Mouse (Mus musculus): ENCODE results near the gene Syngr4. TPM values are rescaled to one million over a fixed set of nuclear protein-coding genes. Genes with fewer than 3 reads are reported as not detected.

Gene Syngr4
- total and polyA plus RNA-seq, 2 experiments from 2014 or later, result 0.51 TPM; not detected in 1

GRCm38 (mm10) chr7:45916056-45917003, 19.8 kb upstream of the Syngr4 start:
- peak; percentile 89 for ATAC-seq
- WGBS, result 27% methylated on average over 26 of the region's 26 CpGs
- no peaks in the 10 kb centered on the region; the same call in 1 of the 2 replicates for H3K36me3 ChIP-seq (ENCODE audit: insufficient read depth, low read length)
- H3K27ac ChIP-seq, result peak overlapping the region; percentile 87
- peak overlapping the region; percentile 43 for H3K9ac ChIP-seq (replicated peaks; ENCODE audit: low read length)
- H3K4me3 ChIP-seq (ENCODE audit: low read length), result peak overlapping the region; percentile 15
- DNase-seq (ENCODE audit: low spot score), result peak; percentile 94
- peaks cover 16% of the 10 kb centered on the region; the same call in 1 of the 2 replicates for H3K4me1 ChIP-seq (ENCODE audit: insufficient read depth, low read length)
- TF ChIP-seq CTCF (IDR thresholded peaks at IDR 0.05; ENCODE audit: low read depth), result no peak
- no peaks in the 10 kb centered on the region for H3K27me3 ChIP-seq (ENCODE audit: insufficient read depth, low read length)
- H3K9me3 ChIP-seq (ENCODE audit: low read length), result no peaks in the 10 kb centered on the region
- peak overlapping the region; percentile 54 for H3K4me2 ChIP-seq (ENCODE audit: low read depth, low read length)

GRCm38 (mm10) chr7:45915011-45915410, 18.5 kb upstream of the Syngr4 start:
- no peak for DNase-seq (ENCODE audit: low spot score)
- no peak for TF ChIP-seq CTCF (IDR thresholded peaks at IDR 0.05; ENCODE audit: low read depth)
- Histone ChIP-seq H3K27ac (no peak overlapping the region), H3K27me3 (ENCODE audit: insufficient read depth, low read length) (no peaks in the 10 kb centered on the region), H3K4me2 (ENCODE audit: low read depth, low read length) (no peak overlapping the region), H3K36me3 (ENCODE audit: insufficient read depth, low read length) (no peaks in the 10 kb centered on the region; the same call in 1 of the 2 replicates), H3K4me1 (ENCODE audit: insufficient read depth, low read length) (peaks cover 16% of the 10 kb centered on the region; the same call in 1 of the 2 replicates), H3K9ac (replicated peaks; ENCODE audit: low read length) (no peak overlapping the region), H3K9me3 (ENCODE audit: low read length) (no peaks in the 10 kb centered on the region), H3K4me3 (ENCODE audit: low read length) (no peak overlapping the region)
- no peak for ATAC-seq
- 94% methylated on average over 5 of the region's 5 CpGs for WGBS

- no peak for DNase-seq (ENCODE audit: low spot score)
- no peak for ATAC-seq
- no peak for TF ChIP-seq CTCF (IDR thresholded peaks at IDR 0.05; ENCODE audit: low read depth)
- 84% methylated on average over 6 of the region's 6 CpGs for WGBS
- Histone ChIP-seq H3K27me3 (ENCODE audit: insufficient read depth, low read length) (no peaks in the 10 kb centered on the region), H3K36me3 (ENCODE audit: insufficient read depth, low read length) (peaks cover 8% of the 10 kb centered on the region; the same call in 1 of the 2 replicates), H3K27ac (no peak overlapping the region), H3K9ac (replicated peaks; ENCODE audit: low read length) (no peak overlapping the region), H3K4me1 (ENCODE audit: insufficient read depth, low read length) (peaks cover 16% of the 10 kb centered on the region; the same call in 1 of the 2 replicates), H3K9me3 (ENCODE audit: low read length) (no peaks in the 10 kb centered on the region), H3K4me2 (ENCODE audit: low read depth, low read length) (no peak overlapping the region), H3K4me3 (ENCODE audit: low read length) (no peak overlapping the region)
Observed at GRCm38 (mm10) chr7:45914067-45914466, 17.6 kb upstream of the Syngr4 start.

- H3K4me3 ChIP-seq (ENCODE audit: low read length), result no peak overlapping the region
- DNase-seq (ENCODE audit: low spot score) (no peak), ATAC-seq (no peak)
- H3K4me2 ChIP-seq (ENCODE audit: low read depth, low read length), result no peak overlapping the region
- H3K27ac ChIP-seq, result no peak overlapping the region
- H3K9me3 ChIP-seq (ENCODE audit: low read length), result no peaks in the 10 kb centered on the region
- H3K27me3 ChIP-seq (ENCODE audit: insufficient read depth, low read length), result no peaks in the 10 kb centered on the region
- no peak for TF ChIP-seq CTCF (IDR thresholded peaks at IDR 0.05; ENCODE audit: low read depth)
- peaks cover 8% of the 10 kb centered on the region; the same call in 1 of the 2 replicates for H3K36me3 ChIP-seq (ENCODE audit: insufficient read depth, low read length)
- H3K9ac ChIP-seq (replicated peaks; ENCODE audit: low read length), result no peak overlapping the region
- 95% methylated on average over 16 of the region's 16 CpGs for WGBS
- no peaks in the 10 kb centered on the region for H3K4me1 ChIP-seq (ENCODE audit: insufficient read depth, low read length)
Observed at GRCm38 (mm10) chr7:45909145-45909544, 12.6 kb upstream of the Syngr4 start.

- Histone ChIP-seq H3K4me2 (ENCODE audit: low read depth, low read length) (no peak overlapping the region), H3K9ac (replicated peaks; ENCODE audit: low read length) (no peak overlapping the region), H3K9me3 (ENCODE audit: low read length) (no peaks in the 10 kb centered on the region), H3K27me3 (ENCODE audit: insufficient read depth, low read length) (no peaks in the 10 kb centered on the region), H3K4me3 (ENCODE audit: low read length) (no peak overlapping the region), H3K27ac (no peak overlapping the region), H3K36me3 (ENCODE audit: insufficient read depth, low read length) (peaks cover 8% of the 10 kb centered on the region; the same call in 1 of the 2 replicates), H3K4me1 (ENCODE audit: insufficient read depth, low read length) (no peaks in the 10 kb centered on the region)
- TF ChIP-seq CTCF (IDR thresholded peaks at IDR 0.05; ENCODE audit: low read depth), result no peak
- no peak for DNase-seq (ENCODE audit: low spot score)
- no peak for ATAC-seq
Observed at GRCm38 (mm10) chr7:45908384-45908783, 11.9 kb upstream of the Syngr4 start.

- ATAC-seq (no peak), DNase-seq (ENCODE audit: low spot score) (no peak)
- Histone ChIP-seq H3K9ac (replicated peaks; ENCODE audit: low read length) (no peak overlapping the region), H3K9me3 (ENCODE audit: low read length) (no peaks in the 10 kb centered on the region), H3K4me2 (ENCODE audit: low read depth, low read length) (no peak overlapping the region), H3K4me3 (ENCODE audit: low read length) (no peak overlapping the region), H3K4me1 (ENCODE audit: insufficient read depth, low read length) (no peaks in the 10 kb centered on the region), H3K36me3 (ENCODE audit: insufficient read depth, low read length) (peaks cover 8% of the 10 kb centered on the region; the same call in 1 of the 2 replicates), H3K27ac (no peak overlapping the region), H3K27me3 (ENCODE audit: insufficient read depth, low read length) (no peaks in the 10 kb centered on the region)
- no peak for TF ChIP-seq CTCF (IDR thresholded peaks at IDR 0.05; ENCODE audit: low read depth)
- WGBS, result 91% methylated on average over 9 of the region's 9 CpGs
Observed at GRCm38 (mm10) chr7:45906622-45907021, 10.1 kb upstream of the Syngr4 start.

Data from hindbrain, postnatal 0 days (tissue).